Mouse (Mus musculus) heart, postnatal 0 days (tissue): ENCODE measurements around the gene Opa3.

ENCODE experiments used
- CTCF ChIP-seq: IDR thresholded peaks from 2 replicates; pipeline ENCODE4 v1.5.1; 2016; ENCODE audit warnings: antibody characterized with exemption, control low read depth, low read depth
- EP300 ChIP-seq: IDR thresholded peaks from 2 replicates; pipeline ENCODE4 v1.6.1; 2016; ENCODE audit warnings: antibody characterized with exemption, low read depth

DNA sequence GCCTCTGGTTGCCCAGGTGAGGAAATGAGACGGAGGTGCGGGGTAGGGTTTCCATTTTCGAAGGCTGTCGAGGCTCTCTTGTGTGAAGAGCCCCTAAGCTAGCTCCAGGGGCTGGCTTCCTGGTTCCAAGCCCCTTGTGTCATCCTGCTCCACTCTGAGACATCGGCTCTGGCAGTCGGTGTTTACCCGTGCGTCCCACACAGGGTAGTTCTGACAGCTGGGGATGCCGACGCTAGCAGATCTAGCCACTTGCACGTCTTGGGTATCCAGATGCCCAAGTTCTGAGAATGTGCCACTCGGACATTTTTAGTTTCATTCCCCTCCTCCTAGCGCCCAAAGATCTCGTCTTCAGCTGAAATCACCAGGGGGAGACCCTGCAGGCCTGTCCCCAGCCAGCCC is 55.3 kb downstream of the Opa3 start:
- TF ChIP-seq EP300: no peak
- no peak for TF ChIP-seq CTCF
